Mouse (Mus musculus): ENCODE results near the gene Procr.
"Not testable (repeated sequence)": the region's sequence is repeated elsewhere in the genome, so short reads cannot be mapped to it uniquely, and the experiment has no call there.

Procr gene

DNA sequence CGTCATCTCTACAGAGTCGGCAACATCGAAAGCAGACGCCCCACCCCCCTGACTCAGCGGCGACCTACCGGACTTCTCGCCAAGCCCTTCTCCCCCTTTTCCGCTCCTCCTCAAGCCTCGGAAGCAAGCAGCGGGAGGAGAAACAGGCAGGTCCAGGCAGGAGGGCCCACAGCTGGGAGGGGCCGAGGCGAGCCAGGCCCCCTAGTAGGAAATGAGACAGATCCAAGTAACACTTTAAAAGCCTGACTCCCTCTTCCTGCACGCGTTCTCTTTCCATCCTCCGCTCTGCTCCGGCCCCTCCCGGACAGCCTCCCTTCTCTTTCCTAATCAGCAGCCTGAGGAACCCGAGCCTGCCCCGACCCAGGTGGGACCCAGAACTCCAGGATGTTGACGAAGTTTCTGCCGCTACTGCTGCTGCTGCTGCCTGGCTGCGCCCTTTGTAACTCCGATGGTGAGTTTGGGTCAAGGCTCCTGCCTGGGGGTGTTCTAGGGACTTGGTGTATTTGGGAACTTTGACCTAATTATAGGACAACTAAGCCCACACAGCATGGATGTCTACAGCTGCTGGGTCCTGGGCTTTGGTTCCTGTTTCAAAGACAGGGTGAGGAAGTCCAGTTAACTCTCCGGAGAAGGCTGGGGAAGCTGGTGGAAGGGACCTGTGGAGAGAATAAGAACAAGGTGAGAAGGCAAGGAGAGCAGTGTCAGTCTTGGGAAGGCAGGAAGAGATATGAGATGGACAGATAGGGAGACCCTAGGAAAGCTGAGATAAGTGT, at the start of gene Procr:
Gene Procr, plus strand, starts transcription at position 104 of the 773 bp plus-strand sequence.
- DNase-seq (ENCODE audit: low read depth, low spot score) = no peak

GRCm38 (mm10) chr2:155701399-155701919, 49.5 kb upstream of the Procr start:
- DNase-seq (ENCODE audit: low read depth, low spot score) = no peak

GRCm38 (mm10) chr2:155703630-155704029, 47.3 kb upstream of the Procr start:
- DNase-seq (ENCODE audit: low read depth, low spot score) = no peak

DNA sequence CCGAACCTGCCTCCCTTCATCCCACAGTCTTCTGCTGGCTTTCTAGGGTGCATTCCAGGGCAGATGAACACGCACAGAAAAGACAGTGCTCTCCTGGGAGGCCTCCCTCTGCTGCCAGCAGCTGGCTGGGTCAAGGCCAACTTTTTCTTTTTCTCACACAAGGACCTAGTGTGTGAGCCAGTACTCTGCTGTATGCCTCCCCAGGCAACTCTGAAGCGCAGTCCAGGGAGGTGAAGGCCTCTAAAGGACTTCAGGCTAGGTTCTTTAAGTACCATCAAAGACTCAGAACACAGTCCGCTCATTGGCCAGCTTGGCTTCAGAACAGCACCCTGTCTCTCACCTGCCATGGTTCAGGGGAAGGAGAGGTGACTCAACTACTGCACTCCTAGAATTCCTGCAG, 43.7 kb upstream of the Procr start:
- DNase-seq (ENCODE audit: low read depth, low spot score) = no peak

GRCm38 (mm10) chr2:155710557-155710956, 40.4 kb upstream of the Procr start:
- DNase-seq (ENCODE audit: low read depth, low spot score) = no peak

DNA sequence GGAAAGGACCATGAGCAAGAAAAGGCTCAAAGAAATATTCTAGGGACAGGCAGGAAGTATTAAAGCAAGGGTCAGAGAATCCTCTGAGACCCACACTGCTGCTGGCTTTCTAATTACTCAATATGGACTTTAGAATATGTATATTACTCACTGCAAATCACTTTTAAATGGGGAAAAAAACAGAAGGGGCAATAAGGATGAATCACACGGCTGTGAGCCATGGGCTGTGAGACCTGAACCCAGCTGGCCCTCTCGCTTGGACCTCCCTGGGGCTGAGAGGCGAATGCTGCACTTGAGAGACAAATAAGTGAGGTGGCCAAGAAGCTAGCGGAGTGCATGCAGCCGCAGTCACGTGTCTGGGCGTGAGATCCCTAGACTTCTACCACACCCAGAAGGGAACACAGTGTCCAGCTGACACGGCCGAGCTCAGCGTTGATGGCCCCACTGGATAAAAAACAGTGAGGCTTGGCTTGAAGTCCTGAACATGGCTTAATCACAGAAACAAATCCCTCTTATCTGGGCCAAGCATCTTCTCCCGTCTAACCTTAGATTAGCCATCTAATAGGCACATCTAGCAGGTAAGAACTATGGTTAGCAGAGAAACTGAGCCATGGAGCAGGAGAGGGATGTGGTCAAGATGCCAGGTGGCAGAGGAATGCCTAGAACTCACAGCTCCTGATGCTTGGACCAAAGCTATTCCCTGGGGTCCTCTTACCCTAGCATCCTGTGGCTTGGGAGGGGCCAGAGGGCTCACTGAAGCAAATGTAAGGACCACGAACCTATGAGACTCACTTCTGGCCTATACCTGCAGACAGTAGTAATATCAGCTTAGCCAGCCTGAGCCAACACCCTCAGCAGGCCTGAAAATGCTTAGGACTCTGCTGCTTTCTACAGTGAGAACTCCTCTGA, 33.6 kb upstream of the Procr start:
- no peak for DNase-seq (ENCODE audit: low read depth, low spot score)

DNA sequence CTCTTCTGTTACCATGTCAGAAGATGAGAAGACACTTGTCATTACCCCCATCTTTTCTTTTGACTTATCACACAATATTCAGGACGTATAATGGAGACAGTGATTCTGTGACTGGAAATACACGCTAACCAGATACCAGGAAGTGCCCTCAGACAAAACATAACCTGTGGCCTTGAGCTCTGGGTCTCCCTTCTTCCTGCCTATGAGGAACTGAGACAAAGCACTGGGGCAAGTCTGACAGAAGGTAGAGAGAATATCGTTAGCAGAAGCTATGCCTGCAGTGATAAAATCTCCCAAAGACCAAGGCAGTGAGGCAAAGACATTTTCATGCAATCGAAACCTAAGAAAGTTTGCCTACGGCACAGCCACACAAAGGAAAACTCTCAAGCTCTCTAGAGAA, 30.3 kb upstream of the Procr start:
- peak; percentile 68 for DNase-seq (ENCODE audit: low read depth, low spot score)

DNA sequence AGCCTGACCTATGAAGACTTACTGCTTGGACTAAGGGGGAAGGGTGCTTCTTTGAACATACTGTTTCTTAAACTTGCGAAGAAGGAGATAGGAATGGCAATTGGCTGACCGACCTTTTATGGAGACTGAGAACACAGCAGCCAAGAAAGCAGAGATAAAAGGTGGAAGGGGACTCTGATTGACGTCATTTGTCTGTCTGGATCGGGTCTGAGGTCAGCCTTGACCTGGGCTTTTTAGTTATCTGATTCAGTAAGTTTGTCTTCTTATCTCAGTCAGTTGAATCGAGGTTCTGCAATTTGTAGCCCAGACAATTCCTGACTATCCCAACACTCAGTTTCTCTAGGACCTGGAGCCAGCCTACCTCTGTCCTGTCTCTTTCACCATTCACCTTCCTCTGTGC, 26.9 kb upstream of the Procr start:
- no peak for DNase-seq (ENCODE audit: low read depth, low spot score)

- DNase-seq (ENCODE audit: low read depth, low spot score) = no peak
Measured at GRCm38 (mm10) chr2:155724526-155724925, 26.4 kb upstream of the Procr start.

DNA sequence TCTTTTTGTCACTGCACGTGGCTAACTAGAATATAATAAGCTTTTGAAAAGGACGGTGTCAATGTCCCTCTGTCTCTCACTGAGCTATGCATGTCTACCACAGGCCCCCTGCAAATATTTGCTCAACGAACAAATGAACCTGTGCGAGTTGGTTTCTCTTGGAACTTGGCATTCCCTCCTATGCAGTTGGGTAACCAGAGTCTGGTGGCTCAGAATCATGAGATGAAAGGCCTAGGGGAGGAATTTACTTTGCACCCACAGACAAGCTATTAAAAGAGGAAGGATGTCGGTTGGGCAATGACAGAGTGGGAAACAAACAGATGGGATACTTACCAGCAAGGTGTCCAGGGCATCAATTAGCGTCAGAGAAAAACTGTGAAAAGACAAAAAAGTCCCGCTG, 24.6 kb upstream of the Procr start:
- no peak for DNase-seq (ENCODE audit: low read depth, low spot score)

DNA sequence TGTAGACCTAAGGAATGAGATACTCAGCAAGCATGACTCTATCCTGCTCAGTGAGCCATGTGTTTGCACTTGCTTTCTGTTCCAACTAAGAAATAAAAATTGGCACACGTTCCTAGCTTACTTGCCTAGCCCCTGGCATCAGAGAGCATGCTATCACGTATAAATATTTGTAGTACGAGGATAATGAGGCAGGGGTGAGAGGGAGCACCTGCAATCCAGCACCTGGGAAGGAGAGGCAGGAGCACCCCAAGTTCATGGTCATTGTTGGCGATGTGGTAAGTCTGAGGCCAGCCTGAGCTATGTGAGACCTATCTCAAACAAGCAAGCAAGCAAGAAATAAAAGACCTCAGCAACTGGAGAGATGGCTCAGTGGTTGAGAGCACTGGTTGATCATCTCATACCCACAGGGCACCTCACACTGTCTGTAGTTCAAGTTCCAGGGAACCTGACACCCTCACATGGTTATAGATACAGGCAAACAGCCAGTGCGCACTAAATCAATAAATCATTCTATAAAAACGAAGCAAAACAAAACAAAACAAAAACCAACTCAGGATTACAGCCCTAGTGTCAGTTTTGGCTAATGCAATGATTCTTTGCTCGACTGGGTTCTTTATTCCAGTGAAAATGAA, 23.0 kb upstream of the Procr start:
- DNase-seq (ENCODE audit: low read depth, low spot score) = no peak

- no peak for DNase-seq (ENCODE audit: low read depth, low spot score)
Measured at GRCm38 (mm10) chr2:155728742-155729141, 22.2 kb upstream of the Procr start.

DNA sequence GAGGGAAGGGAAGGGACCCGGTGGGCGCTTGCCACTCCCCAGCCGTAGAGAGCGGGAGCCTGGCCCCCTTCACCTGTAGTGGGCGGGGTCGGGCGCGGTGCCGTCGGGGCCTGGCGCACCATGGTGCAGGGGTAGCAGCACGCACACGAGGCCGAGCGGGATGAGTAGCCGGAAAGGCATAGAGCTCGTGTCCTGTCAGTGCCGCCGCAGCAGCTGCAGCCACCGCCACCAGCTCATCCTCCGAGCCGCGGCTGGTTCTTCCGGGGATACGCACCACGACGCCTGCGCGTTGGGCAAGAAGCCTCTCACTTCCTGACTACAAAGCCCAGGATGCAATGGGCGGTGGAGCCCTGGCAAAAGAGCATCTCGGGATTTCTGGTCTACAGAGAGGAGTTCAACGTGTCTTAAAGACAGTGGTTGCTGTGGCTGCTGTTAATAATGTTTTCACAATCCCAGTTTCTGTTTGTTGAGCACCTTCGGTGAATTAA, 21.7 kb upstream of the Procr start, which contains the start of gene Edem2:
Gene Edem2, minus strand, starts transcription at position 318 of the 488 bp plus-strand sequence.
- DNase-seq (ENCODE audit: low read depth, low spot score) = peak; percentile 94

DNA sequence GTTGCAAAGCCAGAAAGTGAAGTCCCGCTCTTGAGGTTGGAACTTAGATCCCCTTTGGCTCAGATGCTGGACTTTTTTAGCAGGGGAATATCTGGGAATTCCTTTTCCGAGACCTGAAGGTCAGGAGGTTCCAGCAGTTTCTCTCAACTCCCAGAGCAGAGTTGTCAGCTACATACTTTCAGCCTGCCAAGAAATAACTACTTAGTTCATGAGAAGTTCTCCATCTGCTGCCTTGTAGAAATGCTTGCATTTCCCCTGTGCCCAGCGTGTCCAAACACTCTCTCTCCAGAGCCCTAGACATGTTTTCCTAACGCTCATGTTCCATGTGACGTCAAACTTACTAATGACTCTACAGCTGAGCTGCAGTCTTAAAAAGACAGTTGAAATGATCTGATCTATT, 15.8 kb upstream of the Procr start:
- DNase-seq (ENCODE audit: low read depth, low spot score) = no peak

- not testable (repeated sequence) for DNase-seq (ENCODE audit: low read depth, low spot score)
Measured at GRCm38 (mm10) chr2:155735766-155736165, 15.2 kb upstream of the Procr start, which contains the start of gene Gm17581. TSS of gene Gm17581 (minus strand) at chr2:155735866.

GRCm38 (mm10) chr2:155736936-155737335, 14.0 kb upstream of the Procr start:
- no peak for DNase-seq (ENCODE audit: low read depth, low spot score)

DNA sequence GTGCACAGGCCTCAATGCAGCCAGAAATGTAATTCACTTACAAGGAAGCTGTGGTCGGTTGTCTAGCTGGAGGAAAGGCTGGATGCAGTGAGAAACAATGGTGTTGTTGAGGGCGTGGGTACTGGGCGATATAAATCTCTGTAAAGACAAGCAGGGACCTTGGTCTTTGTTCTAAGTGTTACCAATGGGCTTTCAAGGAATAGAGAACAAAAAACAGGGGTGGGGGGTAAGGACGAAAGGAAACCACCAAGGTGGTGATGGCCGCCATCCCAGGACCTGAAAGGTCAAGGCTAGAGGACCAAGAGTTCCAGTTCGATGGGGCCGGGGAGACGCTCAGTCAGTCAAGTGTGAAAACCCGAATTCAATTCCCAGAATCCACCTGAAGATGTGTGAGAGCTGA, 13.1 kb upstream of the Procr start:
- DNase-seq (ENCODE audit: low read depth, low spot score) = no peak

DNA sequence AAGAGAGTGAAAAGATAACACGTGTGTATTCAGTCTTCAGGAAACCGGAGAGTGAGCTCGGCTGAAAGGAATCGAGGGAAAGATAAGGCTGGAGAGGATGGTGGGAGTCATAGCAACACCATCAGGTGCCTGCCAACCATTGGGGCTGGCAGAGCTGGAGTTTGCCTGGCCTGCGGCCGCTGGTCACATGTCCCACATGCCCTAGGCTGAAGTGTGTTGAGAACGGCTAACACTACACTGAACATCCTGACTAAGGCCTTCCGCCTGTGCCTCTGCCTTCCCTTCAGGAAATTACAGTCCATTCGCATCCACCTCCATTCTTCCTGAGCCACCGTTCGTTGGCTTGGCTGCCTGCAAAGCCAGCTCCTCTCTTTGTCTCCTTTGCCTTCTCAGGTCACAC, 8.7 kb upstream of the Procr start:
- DNase-seq (ENCODE audit: low read depth, low spot score) = no peak

- DNase-seq (ENCODE audit: low read depth, low spot score) = no peak
Measured at GRCm38 (mm10) chr2:155742931-155743337, 8.0 kb upstream of the Procr start.

DNA sequence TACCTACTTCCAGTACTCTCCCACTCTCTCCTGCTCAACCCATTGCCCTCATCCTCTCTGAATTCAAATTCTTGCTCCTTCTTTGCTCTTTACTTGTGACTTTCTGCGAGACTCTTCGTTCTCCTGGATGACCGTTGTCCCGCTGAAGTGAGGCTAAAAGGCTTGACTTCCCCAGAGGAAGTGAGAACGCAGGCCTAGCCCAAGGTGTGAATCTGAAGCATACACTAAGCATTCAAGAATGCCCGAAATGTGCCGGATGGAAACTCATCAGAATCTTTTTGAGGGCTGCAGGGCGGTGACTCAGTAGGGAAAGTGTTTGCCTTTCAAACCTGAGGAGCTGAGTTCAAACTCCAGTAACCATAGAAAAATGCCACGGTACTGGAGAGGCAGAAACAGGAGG, 7.6 kb upstream of the Procr start:
- no peak for DNase-seq (ENCODE audit: low read depth, low spot score)

- DNase-seq (ENCODE audit: low read depth, low spot score) = no peak
Measured at GRCm38 (mm10) chr2:155745487-155745886, 5.4 kb upstream of the Procr start.

DNA sequence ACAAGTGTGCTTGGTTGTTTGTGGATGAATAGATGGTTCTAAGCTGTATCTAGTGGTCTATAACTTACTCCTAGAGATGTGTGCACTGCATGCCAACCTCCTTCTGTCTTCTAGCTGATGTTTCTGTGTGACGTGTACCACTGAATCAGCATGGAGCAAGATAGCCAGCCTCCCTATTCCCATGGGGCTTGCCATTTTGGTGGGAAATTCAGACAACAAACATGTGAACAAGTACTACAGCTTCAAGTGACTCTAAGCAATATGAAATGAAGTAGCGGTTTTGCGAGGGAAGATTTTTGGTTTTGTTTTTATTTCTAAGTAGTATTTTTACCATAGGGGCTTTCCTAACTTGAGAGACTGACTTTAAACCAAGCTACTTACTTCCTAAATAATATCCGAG, 1.5 kb upstream of the Procr start:
- peak; percentile 78 for DNase-seq (ENCODE audit: low read depth, low spot score)
